Mouse (Mus musculus): ENCODE results near the gene Wipf2. TPM values are rescaled to one million over a fixed set of nuclear protein-coding genes. Genes with fewer than 3 reads are reported as not detected.

Gene Wipf2
- total and polyA plus RNA-seq, 2 experiments from 2014 or later = 3.5 to 10.4 TPM

DNA sequence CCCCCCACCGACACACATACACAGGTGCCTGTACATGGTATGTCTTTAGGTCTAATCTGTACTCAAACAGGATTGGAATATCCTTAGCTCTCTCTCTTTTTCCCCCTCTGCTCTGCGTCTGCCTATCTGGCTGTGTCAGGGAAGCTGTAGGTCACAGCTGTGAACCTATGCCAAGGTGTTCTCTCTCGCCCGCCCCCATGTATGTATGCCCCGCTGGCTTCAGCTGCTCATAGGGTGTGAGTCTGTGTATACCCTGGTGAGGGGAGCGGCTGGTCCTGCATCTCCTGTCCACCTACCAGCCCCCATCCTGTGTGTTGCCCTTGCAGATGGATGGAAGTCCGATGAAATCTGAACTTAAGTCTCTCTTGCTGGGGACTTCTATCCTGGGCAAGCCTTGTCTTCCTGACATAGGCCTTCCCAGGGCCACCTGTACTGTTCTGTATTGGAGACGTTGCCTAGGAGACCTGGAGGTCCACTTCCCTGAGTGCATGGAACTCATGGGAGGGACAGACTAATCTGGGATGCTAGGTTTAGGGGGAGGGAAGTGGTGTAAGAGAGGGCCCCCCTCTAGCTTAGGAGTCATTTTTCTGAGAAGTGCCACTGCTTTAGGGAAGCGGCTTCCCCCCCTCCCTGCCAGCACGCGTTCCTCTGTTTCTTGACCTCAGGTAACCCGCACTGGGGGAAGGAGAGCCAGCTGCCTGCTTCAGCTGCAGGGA, 86.0 kb downstream of the Wipf2 start:
- Histone ChIP-seq H3K36me3 (ENCODE audit: insufficient read depth, low read length) (no peaks in the 10 kb centered on the region), H3K9ac (replicated peaks; ENCODE audit: low read length) (no peak overlapping the region), H3K4me1 (ENCODE audit: insufficient read depth, low read length) (peaks cover 14% of the 10 kb centered on the region; the same call in 1 of the 2 replicates), H3K27ac (no peak overlapping the region), H3K4me2 (ENCODE audit: low read depth, low read length) (no peak overlapping the region), H3K4me3 (ENCODE audit: low read length) (no peak overlapping the region), H3K27me3 (ENCODE audit: insufficient read depth, low read length) (no peaks in the 10 kb centered on the region), H3K9me3 (ENCODE audit: low read length) (no peaks in the 10 kb centered on the region)
- DNase-seq (ENCODE audit: low spot score) = no peak
- no peak for TF ChIP-seq CTCF (IDR thresholded peaks at IDR 0.05; ENCODE audit: low read depth)
- ATAC-seq = no peak
- 72% methylated on average over 12 of the region's 12 CpGs for WGBS

DNA sequence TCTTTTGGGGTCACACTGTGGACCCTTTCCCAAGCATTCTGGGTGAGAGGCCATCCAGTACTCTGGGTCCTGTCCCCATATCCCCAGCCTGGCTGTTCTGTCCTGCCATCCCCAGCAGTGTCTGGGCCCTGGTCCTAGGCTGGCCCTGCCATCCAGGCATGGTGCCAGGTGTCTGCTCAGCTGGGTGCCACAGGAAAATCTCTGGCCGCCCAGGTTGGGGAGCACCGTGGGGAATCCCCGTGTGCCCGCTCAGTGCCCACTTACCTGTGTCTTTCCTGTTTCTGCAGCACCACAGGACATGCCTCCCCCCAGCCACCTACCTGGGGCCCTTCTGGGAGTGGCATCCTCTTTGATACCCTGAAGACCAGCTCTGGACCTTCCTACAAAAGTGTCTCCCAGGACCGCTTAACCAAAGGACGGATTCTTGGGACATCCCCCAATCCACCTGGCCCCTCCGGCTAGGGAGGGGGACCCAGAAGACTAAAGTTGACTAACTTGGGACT, 86.6 kb downstream of the Wipf2 start:
- Histone ChIP-seq H3K4me3 (ENCODE audit: low read length) (no peak overlapping the region), H3K9ac (replicated peaks; ENCODE audit: low read length) (no peak overlapping the region)
- WGBS = 62% methylated on average over 7 of the region's 7 CpGs

DNA sequence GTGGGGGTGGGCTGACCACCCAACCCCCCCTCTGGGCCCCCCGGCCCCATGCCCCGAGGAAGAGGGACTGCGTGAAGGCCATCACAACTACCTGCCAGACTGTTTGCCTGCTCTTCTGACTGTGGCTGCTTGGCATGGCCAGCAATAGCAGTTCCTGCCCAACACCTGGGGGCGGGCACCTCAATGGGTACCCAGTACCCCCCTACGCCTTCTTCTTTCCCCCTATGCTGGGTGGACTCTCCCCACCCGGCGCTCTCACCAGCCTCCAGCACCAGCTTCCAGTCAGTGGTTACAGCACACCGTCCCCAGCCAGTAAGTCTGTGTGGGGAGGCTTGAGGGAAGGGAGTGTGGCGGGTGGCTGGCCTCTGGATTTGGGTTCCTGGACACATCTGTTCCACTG, 87.0 kb downstream of the Wipf2 start:
- TF ChIP-seq CTCF (IDR thresholded peaks at IDR 0.05; ENCODE audit: low read depth) = no peak
- Histone ChIP-seq H3K9me3 (ENCODE audit: low read length) (no peaks in the 10 kb centered on the region), H3K4me1 (ENCODE audit: insufficient read depth, low read length) (peaks cover 22% of the 10 kb centered on the region), H3K4me2 (ENCODE audit: low read depth, low read length) (no peak overlapping the region), H3K9ac (replicated peaks; ENCODE audit: low read length) (no peak overlapping the region), H3K4me3 (ENCODE audit: low read length) (no peak overlapping the region), H3K27ac (peak overlapping the region; percentile 80; the same call in 1 of the 2 replicates), H3K36me3 (ENCODE audit: insufficient read depth, low read length) (no peaks in the 10 kb centered on the region), H3K27me3 (ENCODE audit: insufficient read depth, low read length) (no peaks in the 10 kb centered on the region)
- no peak for ATAC-seq
- 76% methylated on average over 9 of the region's 9 CpGs for WGBS
- no peak for DNase-seq (ENCODE audit: low spot score)

More for the DNA sequence above, 86.6 kb downstream of the Wipf2 start:
- H3K27me3 ChIP-seq (ENCODE audit: insufficient read depth, low read length) = no peaks in the 10 kb centered on the region
- no peak overlapping the region for H3K27ac ChIP-seq
- TF ChIP-seq CTCF (IDR thresholded peaks at IDR 0.05; ENCODE audit: low read depth) = no peak
- no peaks in the 10 kb centered on the region for H3K36me3 ChIP-seq (ENCODE audit: insufficient read depth, low read length)
- no peak overlapping the region for H3K4me2 ChIP-seq (ENCODE audit: low read depth, low read length)
- peaks cover 20% of the 10 kb centered on the region for H3K4me1 ChIP-seq (ENCODE audit: insufficient read depth, low read length)
- no peaks in the 10 kb centered on the region for H3K9me3 ChIP-seq (ENCODE audit: low read length)
- no peak for DNase-seq (ENCODE audit: low spot score)
- no peak for ATAC-seq

DNA sequence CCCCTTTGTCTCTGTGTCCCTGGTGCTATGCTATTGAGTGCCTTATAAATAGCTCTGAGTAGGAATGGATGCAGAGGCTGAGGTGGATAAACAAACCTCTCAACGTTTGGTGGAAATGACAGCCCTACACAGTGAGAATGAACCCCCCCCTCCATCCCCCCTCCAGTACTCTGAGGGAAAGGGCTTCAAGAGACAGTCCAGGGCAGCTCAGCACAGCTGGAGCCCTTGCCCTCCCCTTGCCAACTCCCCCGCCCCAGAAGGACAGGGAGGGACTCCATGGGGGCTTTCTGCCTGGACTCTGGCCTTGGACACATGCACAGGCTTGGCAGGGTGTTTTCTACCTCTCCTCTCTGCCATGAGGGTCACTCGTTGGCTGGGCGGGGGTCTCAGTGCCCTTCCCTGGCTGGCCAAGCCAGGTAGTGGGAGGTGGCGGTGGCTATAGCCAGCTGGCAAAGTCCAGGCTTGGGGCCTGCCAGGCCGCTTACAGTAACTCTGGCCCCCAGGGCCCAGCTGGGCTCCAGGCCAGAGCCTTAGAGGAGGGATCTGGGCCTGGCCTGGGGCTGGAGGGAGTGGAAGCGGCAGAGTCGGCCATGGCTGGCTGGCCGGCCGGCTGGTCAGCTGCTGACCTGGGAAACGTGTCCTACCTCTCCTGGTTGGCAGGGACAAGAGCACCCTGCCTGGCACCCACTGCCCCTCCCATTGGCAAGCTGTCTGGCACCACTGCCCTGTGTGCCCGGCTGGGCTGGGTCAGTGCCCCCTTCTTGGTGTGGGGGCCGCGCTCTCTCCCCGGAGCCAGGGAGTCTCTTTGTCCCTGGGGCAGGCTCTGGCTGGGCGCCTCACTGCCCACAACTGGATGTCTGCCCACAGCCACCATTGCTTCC, 87.8 kb downstream of the Wipf2 start:
- H3K9me3 ChIP-seq (ENCODE audit: low read length) = no peaks in the 10 kb centered on the region
- no peak overlapping the region for H3K9ac ChIP-seq (replicated peaks; ENCODE audit: low read length)
- peaks cover 22% of the 10 kb centered on the region for H3K4me1 ChIP-seq (ENCODE audit: insufficient read depth, low read length)
- H3K27me3 ChIP-seq (ENCODE audit: insufficient read depth, low read length) = no peaks in the 10 kb centered on the region
- H3K4me2 ChIP-seq (ENCODE audit: low read depth, low read length) = peak overlapping the region; percentile 34
- peak; percentile 92 for DNase-seq (ENCODE audit: low spot score)
- TF ChIP-seq CTCF (IDR thresholded peaks at IDR 0.05; ENCODE audit: low read depth) = no peak
- H3K36me3 ChIP-seq (ENCODE audit: insufficient read depth, low read length) = no peaks in the 10 kb centered on the region
- H3K27ac ChIP-seq = peak overlapping the region; percentile 80
- H3K4me3 ChIP-seq (ENCODE audit: low read length) = no peak overlapping the region
- 39% methylated on average over 15 of the region's 16 CpGs for WGBS
- ATAC-seq = peak; percentile 89

DNA sequence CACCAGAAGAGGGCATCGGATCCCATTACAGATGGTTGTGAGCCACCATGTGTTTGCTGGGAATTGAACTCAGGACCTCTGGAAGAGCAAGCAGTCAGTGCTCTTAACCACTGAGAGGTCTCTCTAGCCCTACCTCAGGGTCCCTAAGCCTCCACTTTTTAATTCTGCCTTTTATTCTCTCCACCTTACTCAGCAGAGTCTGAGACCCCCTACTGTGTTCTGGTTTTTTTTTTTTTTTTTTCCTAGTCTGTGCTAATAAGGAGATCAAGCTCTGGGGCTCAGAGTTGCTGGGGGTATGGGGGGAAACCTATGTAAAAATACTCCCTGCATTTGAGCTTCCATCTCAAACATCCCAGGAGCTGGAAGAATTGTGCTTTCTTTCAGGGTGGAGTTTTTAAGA, 88.7 kb downstream of the Wipf2 start:
- ATAC-seq (no peak), DNase-seq (ENCODE audit: low spot score) (no peak)
- H3K9ac ChIP-seq (replicated peaks; ENCODE audit: low read length) = no peak overlapping the region
- H3K4me2 ChIP-seq (ENCODE audit: low read depth, low read length) = no peak overlapping the region
- no peak overlapping the region for H3K27ac ChIP-seq
- peaks cover 22% of the 10 kb centered on the region for H3K4me1 ChIP-seq (ENCODE audit: insufficient read depth, low read length)
- H3K36me3 ChIP-seq (ENCODE audit: insufficient read depth, low read length) = no peaks in the 10 kb centered on the region
- no peaks in the 10 kb centered on the region for H3K9me3 ChIP-seq (ENCODE audit: low read length)
- WGBS = 71% methylated on average over 1 of the region's 1 CpGs
- no peak overlapping the region for H3K4me3 ChIP-seq (ENCODE audit: low read length)
- no peaks in the 10 kb centered on the region for H3K27me3 ChIP-seq (ENCODE audit: insufficient read depth, low read length)
- 0 out of 2 replicates have a peak, but pooled peaks have one; percentile 7 for TF ChIP-seq CTCF (IDR thresholded peaks at IDR 0.05; ENCODE audit: low read depth)

DNA sequence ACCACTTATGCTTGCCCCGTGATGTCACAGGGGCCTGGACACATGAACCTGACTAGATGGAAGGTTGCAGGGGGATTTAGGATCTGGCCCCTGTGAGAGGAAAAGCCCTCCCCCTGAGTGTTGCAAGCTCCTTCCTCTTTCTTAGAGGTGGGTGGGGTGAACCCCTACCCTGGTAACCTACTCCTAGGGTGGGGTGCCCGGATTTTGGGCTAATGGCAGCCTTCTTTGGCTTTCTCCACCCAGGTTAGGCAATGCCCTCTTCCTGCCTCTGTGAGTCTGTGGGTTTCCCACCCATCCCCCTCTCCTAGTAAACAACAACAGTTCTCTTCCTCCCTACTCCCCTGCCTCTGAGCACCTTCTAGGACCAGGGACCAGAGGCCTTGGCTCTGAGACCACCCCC, 89.3 kb downstream of the Wipf2 start:
- ATAC-seq (no peak), DNase-seq (ENCODE audit: low spot score) (no peak)
- WGBS = 67% methylated on average over 2 of the region's 2 CpGs
- TF ChIP-seq CTCF (IDR thresholded peaks at IDR 0.05; ENCODE audit: low read depth) = no peak
- no peak overlapping the region for H3K27ac ChIP-seq
- H3K9ac ChIP-seq (replicated peaks; ENCODE audit: low read length) = no peak overlapping the region
- H3K4me2 ChIP-seq (ENCODE audit: low read depth, low read length) = no peak overlapping the region
- no peak overlapping the region for H3K4me3 ChIP-seq (ENCODE audit: low read length)
- H3K4me1 ChIP-seq (ENCODE audit: insufficient read depth, low read length) = peaks cover 22% of the 10 kb centered on the region
- H3K9me3 ChIP-seq (ENCODE audit: low read length) = no peaks in the 10 kb centered on the region
- H3K36me3 ChIP-seq (ENCODE audit: insufficient read depth, low read length) = no peaks in the 10 kb centered on the region
- H3K27me3 ChIP-seq (ENCODE audit: insufficient read depth, low read length) = no peaks in the 10 kb centered on the region
